Mouse (Mus musculus): ENCODE data around the gene Cdc42ep1.
A peak's percentile ranks its signal among the peaks of the same experiment; 100 is the strongest.

Gene Cdc42ep1

GRCm38 (mm10) chr15:78826213-78827204 lies 15.9 kb upstream of the Cdc42ep1 start:
- ATAC-seq (ENCODE audit: insufficient number of reproducible peaks, low FRiP score, low TSS enrichment) = peak; percentile 56; the same call in 1 of the 2 replicates

DNA sequence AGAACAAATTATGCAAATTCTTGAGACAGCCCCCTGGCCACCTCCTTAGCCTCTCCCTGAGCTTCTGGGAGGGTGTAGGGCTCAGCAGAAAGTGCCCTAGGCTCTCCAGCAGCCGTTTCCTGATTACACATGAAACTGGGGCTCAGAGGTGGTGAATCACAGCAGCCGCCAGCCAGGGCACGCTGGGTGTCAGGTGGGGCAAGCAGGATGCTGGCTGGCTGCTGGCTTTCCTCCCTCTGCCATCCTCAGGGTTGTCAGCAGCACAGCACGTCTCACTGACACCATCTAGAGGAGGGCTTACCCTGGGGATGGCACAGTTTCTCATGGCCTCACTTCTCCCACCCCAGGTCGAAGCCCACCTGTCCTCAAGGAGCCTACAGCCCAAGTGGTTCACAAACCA lies 14.1 kb upstream of the Cdc42ep1 start:
- ATAC-seq (ENCODE audit: insufficient number of reproducible peaks, low FRiP score, low TSS enrichment) = no peak

GRCm38 (mm10) chr15:78829636-78830035 lies 12.8 kb upstream of the Cdc42ep1 start:
- ATAC-seq (ENCODE audit: insufficient number of reproducible peaks, low FRiP score, low TSS enrichment) = no peak

GRCm38 (mm10) chr15:78830742-78831719 lies 11.4 kb upstream of the Cdc42ep1 start:
- ATAC-seq (ENCODE audit: insufficient number of reproducible peaks, low FRiP score, low TSS enrichment) = no peak

DNA sequence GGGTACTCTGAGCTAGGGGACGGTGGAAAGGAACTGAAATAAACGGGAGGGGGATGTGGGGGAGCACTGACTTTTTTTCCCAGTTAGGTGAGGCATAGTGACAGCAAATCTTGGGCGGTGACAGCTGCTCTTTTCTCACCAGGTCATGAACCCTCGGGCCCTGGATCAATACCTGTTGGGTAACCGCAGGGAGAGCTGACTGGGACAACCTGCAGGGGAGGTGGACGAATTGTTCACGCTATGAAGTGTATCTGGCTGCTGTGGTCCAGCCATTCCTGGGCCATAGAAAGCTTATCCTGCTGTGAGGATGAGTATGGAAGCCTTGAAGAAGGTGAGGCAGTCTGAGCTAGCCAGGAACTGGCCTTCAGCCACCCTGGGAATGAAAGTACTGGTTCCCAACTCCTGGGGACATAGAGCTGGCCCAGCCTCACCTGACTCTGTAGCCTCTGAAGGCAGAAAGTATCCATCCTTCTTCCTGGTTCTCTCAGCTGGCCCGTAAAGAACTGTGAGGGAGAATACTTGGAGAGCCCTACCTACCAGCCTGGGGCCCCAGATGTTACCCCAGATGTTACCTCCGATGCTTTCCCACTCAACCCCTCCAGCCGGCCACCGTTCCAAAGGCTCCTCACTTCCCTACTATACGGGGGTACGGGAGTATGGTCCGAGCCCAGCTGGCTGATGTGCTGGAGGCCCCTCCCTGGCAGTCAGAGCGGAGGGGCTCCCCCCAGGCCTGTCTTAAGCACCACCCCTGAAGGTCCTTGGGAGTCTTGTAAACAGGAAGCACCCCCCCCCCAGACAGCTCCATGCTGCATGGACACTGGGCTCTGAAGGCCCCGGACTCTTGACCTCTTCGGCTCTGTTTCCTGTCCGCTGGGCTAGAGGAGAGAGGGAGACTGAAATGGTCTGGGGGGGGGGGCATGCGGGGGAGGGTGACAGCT lies 10.4 kb upstream of the Cdc42ep1 start:
- 0 out of 2 replicates have a peak, but pooled peaks have one; percentile 7 for ATAC-seq (ENCODE audit: insufficient number of reproducible peaks, low FRiP score, low TSS enrichment)

GRCm38 (mm10) chr15:78832701-78833123 lies 9.7 kb upstream of the Cdc42ep1 start:
- peak; percentile 43; the same call in 1 of the 2 replicates for ATAC-seq (ENCODE audit: insufficient number of reproducible peaks, low FRiP score, low TSS enrichment)

DNA sequence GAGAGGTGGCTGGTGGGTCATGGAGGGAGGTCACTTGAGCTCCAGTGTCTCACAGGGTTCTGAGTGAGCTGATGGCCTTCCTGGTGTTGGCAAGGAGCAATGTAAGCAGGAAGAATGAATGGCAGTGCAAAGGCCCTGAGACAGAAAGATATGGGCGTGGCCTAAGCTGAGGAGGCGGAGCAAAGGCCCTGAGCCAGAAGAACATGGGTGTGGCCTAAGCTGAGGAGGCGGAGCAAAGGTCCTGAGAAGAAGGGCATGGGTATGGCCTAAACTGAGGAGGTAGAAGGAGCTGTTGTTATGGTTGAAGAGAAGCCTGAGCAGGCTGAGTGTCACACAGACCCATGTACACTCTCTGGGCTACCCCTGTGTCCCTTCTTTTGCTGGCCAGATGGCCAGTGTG lies 8.8 kb upstream of the Cdc42ep1 start:
- no peak for ATAC-seq (ENCODE audit: insufficient number of reproducible peaks, low FRiP score, low TSS enrichment)

DNA sequence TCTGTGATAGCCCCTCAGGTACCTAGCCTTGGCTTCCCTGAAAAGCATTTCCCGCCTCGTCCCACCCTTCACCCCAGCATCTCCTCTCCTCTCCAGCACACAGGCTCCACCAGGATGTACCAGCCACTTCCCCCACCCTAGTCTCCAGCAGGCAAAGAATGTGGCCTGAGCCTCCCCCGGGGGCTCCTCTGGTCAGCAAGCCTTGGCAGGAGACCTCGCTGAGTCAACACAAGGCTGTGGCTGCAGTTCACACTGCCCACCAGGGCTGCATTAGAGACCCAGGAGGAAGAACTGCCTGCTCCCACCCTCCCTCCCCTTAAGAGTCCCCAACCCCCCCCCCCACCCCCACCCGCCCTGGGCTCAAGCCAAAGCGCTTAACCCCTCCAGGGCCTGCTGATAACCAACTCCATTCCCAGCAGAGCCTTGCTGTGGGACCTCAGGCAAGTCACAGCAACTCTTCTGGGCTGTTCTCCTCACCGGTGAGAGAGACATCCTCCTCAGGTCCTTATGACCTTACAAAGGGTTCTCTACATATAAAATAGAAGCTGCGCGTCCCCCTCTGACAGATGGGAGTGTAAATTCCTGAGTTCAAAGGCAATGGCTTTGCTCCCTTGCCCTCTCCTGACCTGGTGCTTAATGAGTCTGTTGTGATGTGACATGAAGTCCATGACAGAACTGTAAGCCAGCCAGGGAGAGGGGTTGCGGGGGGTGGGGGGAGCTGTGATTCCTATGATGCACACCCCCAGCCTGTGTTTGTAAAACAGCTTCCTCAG lies 8.0 kb upstream of the Cdc42ep1 start:
- ATAC-seq (ENCODE audit: insufficient number of reproducible peaks, low FRiP score, low TSS enrichment) = no peak

DNA sequence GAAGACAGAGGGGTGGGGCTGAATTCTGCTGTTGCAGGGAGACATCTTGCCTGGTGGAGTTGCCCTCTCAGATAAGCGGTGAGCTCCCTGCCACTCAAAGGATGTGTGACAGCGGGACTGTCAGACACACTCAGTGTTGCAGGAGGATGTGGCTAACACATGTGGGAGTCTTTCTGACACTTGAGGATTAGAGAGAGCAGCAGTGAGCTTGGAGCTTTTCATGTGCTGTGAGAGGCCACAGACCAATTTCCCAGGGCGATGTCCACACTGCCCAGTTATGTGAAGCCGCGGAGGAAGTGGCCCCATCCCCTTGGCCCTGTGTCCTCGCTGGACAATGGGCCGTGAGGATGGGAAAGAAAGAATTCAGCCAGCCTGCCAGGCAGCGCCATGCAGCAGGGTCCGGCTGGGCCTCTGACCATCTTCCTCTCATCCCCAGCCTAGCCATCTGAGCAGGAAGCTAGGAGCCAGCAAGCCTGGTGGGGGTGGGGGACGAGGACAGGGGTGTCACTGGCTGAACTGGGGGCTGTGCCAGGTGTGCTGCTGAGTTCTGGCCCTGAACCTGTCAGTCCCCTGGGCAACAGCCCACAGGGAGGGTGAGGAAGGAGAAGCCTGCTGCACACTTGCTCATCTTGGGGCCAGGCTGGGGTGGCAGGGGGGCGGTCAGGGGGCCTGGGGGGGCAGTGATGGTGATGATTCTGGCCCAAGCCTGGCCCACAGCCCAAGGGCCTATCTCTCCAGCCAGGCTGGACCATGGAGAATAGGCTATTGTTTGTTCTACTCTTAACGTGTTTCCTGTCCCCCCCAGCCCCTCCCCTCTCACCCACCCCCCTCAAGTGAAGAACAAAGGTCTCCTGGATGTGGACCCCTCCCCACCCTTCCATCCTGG lies 7.0 kb upstream of the Cdc42ep1 start:
- no peak for ATAC-seq (ENCODE audit: insufficient number of reproducible peaks, low FRiP score, low TSS enrichment)

DNA sequence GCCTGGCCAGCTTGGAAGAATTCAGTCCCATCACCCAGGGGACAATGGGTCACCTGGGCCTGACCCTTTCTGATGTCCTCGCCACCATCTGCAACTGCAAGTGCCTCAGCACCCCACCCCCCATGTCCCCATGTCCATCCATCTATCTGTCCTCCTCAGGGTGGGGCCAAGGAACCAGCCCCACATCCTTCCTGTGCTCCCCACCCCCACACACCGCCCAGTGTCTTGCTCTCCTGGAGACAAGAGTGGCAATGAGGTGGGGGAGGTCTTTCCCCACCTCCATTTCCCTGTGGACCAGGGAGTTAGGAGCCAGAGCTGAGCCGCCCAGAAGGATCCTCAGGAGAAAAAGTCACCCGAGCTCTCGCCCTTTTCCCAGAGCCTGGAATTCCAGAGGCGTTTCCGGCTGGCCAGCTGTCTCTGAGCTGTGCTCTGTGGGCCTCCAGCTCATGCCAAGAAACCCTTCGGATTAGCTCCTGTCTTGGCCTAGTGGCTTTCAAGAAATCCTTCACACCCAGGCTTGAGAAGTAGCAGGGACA lies 6.3 kb upstream of the Cdc42ep1 start:
- no peak for ATAC-seq (ENCODE audit: insufficient number of reproducible peaks, low FRiP score, low TSS enrichment)

- ATAC-seq (ENCODE audit: insufficient number of reproducible peaks, low FRiP score, low TSS enrichment) = no peak
Measured at GRCm38 (mm10) chr15:78839744-78840143, 2.7 kb upstream of the Cdc42ep1 start.

- ATAC-seq (ENCODE audit: insufficient number of reproducible peaks, low FRiP score, low TSS enrichment) = no peak
Measured at GRCm38 (mm10) chr15:78840241-78840640, 2.2 kb upstream of the Cdc42ep1 start.

- ATAC-seq (ENCODE audit: insufficient number of reproducible peaks, low FRiP score, low TSS enrichment) = no peak
Measured at GRCm38 (mm10) chr15:78840751-78841150, 1.7 kb upstream of the Cdc42ep1 start.

GRCm38 (mm10) chr15:78841161-78841790 lies 1.1 kb upstream of the Cdc42ep1 start:
- no peak for ATAC-seq (ENCODE audit: insufficient number of reproducible peaks, low FRiP score, low TSS enrichment)

- ATAC-seq (ENCODE audit: insufficient number of reproducible peaks, low FRiP score, low TSS enrichment) = no peak
Measured at GRCm38 (mm10) chr15:78843581-78844469, 1.4 kb downstream of the Cdc42ep1 start.

DNA sequence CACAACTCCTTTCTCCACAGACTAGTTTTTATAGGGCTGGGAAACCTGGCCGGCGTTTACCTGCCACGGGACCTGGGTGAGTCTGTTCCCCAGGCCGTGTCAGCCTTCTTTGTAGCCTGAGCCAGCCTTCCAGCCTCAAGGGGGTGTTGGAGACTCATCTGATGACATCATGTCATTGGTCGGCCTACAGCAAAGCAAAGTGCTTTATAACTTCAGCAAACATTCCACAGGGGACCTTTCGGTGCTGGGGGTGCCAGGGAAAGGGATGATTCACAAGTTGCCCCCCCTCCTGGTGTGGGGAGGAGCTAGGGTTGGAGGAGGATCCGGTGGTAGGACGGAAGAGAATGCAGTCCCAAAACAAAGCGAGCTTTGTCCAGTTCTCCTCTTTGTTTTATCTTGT lies 2.4 kb downstream of the Cdc42ep1 start:
- ATAC-seq (ENCODE audit: insufficient number of reproducible peaks, low FRiP score, low TSS enrichment) = no peak

Measured in cerebellum, adult (tissue).